Mouse (Mus musculus): Measurements from ENCODE around the gene Gm5431.

The Gm5431 gene

DNA sequence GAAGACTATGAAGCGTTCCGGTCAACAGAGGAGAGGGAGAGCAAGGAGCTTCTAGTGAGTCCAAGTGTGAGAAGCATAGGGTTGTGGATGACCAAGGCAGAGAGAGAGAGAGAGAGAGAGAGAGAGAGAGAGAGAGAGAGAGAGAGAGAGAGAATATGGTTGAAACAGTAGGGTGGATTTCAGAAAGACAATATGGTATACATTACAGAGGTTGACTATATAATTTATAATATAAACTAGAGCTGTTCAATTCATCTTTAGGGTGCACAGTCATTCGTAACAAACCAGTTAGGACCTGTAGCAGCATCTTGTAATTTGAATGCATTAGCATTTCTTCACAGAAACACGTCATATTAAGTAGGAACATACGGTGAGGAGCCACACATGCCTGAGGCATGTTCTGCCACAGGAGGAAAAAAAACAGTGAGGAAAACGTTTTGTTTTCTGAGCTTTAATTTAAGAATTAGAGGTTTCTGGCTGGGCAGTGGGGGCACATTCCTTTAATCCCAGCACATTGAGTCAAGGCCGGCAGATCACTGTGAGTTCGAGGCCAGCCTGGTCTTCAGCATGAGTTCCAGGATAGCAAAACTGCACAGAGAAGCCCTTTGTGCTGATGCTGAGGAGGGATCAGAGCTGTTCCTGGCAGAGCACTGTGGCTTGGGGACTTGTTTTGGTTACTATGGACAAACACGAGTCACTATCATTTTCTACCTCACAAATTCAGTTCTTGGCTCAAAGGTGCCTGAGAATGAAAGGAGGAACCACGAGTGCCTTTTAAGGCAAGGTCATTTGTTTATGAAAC, 62.9 kb downstream of the Gm5431 start:
- DNase-seq (ENCODE audit: low spot score), result no peak

DNA sequence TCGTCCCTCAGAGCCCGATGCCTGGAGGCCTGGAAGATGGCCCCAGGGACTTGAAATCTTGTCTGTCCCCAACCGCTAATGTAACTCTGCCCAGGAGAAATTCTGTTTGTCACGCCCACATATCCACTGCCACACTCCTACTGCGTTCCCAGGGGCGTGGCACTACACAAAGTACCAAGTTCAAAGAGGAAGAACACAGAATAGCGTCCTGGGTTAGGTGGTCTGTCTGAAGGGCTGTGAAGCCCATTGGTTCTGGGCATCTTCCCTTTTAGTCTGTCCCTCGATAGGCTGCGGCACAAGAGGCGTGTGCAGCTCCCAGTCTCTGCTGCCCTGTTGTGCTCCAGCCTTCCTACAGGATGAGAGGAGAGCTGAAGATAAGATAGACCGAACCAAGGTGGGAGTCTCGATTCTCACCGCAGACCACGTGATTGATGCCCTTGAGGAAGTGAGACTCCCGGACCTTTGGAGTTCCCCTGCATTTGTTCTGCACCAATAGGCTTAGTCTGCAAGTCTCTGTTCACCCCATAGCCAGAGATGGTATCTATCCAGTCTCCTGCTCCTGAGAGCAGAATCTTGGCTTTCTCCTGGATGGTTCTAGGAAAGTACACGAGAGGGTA, 63.7 kb downstream of the Gm5431 start:
- DNase-seq (ENCODE audit: low spot score), result no peak
